ENCODE assay signal across 9 mouse cellular contexts in genomic region chr11:31713641-31714121, GRCm38 (mm10). TPM values are rescaled to one million over a fixed set of nuclear protein-coding genes. Genes with fewer than 3 reads are reported as not detected.
DNase-seq lines count a peak whose midpoint lies in the region; ATAC-seq and TF ChIP-seq lines count a peak whose summit lies in the region.
"Had no signal": no experiment of that assay in that cellular context is flagged by ENCODE, and none has a peak within 500 bp of the region (broad histone marks: within the 10 kb centered on the region; RNA-seq: fewer than 3 reads in every experiment).

No protein-coding gene starts in this region.

- no peak overlapping the region for H3K4me3 ChIP-seq in limb, embryonic 13.5 days
- H3K4me3 ChIP-seq in limb, embryonic 10.5 days: no peak overlapping the region
- H3K4me3 ChIP-seq in forebrain, embryonic 11.5 days (ENCODE audit: low read depth, low read length): no peak overlapping the region
- H3K4me3 ChIP-seq in heart, embryonic 13.5 days: no peak overlapping the region
- H3K4me3 ChIP-seq in kidney, postnatal 0 days (replicated peaks; ENCODE audit: low read depth, low read length): no peak overlapping the region
- H3K4me3 ChIP-seq in liver, embryonic 14.5 days (ENCODE audit: insufficient read depth in 1 of 2, low read depth in 2 of 2, low read length in 2 of 2): no peak overlapping the region
- H3K4me3 ChIP-seq: erythroblast, embryonic 14.5 days had no signal

- TF ChIP-seq CTCF in kidney, postnatal 0 days (IDR thresholded peaks at IDR 0.05; ENCODE audit: low read depth): peak; percentile 63
- TF ChIP-seq CTCF in liver, embryonic 14.5 days (IDR thresholded peaks at IDR 0.05; ENCODE audit: low read depth): peak; percentile 4; the same call in 1 of the 2 replicates

- H3K27ac ChIP-seq in limb, embryonic 13.5 days: no peak overlapping the region
- H3K27ac ChIP-seq in limb, embryonic 10.5 days: no peak overlapping the region
- H3K27ac ChIP-seq in forebrain, embryonic 11.5 days (ENCODE audit: low read depth, low read length): no peak overlapping the region
- H3K27ac ChIP-seq in heart, embryonic 13.5 days (replicated peaks): peak overlapping the region; percentile 83
- H3K27ac ChIP-seq in kidney, postnatal 0 days: no peak overlapping the region
- no peak overlapping the region for H3K27ac ChIP-seq in liver, embryonic 14.5 days

- H3K36me3 ChIP-seq in limb, embryonic 13.5 days: no peaks in the 10 kb centered on the region
- H3K36me3 ChIP-seq in limb, embryonic 10.5 days: no peaks in the 10 kb centered on the region
- H3K36me3 ChIP-seq in forebrain, embryonic 11.5 days (ENCODE audit: control insufficient read depth, insufficient read depth, low read length): no peaks in the 10 kb centered on the region
- no peaks in the 10 kb centered on the region for H3K36me3 ChIP-seq in heart, embryonic 13.5 days
- no peaks in the 10 kb centered on the region for H3K36me3 ChIP-seq in kidney, postnatal 0 days (ENCODE audit: insufficient read depth, low read length)
- H3K36me3 ChIP-seq in liver, embryonic 14.5 days (replicated peaks; ENCODE audit: control insufficient read depth, insufficient read depth, low read depth): no peaks in the 10 kb centered on the region

- no peak for TF ChIP-seq EP300 in liver, embryonic 14.5 days (IDR thresholded peaks at IDR 0.05; ENCODE audit: low read depth)

- H3K27me3 ChIP-seq in limb, embryonic 13.5 days: no peaks in the 10 kb centered on the region
- no peaks in the 10 kb centered on the region for H3K27me3 ChIP-seq in limb, embryonic 10.5 days (ENCODE audit: low read depth, poor library complexity, severe bottlenecking)
- H3K27me3 ChIP-seq in forebrain, embryonic 11.5 days (ENCODE audit: control insufficient read depth, insufficient read depth, low read length): no peaks in the 10 kb centered on the region
- 0 out of 2 replicates have a peak, but pooled peaks cover 4% of the 10 kb centered on the region for H3K27me3 ChIP-seq in heart, embryonic 13.5 days (replicated peaks)
- no peaks in the 10 kb centered on the region for H3K27me3 ChIP-seq in kidney, postnatal 0 days (ENCODE audit: insufficient read depth, low read length)
- no peaks in the 10 kb centered on the region for H3K27me3 ChIP-seq in liver, embryonic 14.5 days (ENCODE audit: control insufficient read depth, insufficient read depth, low read length)

- peak; percentile 74 for ATAC-seq in limb, embryonic 13.5 days (ENCODE audit: low FRiP score, low read depth)
- ATAC-seq in forebrain, embryonic 11.5 days (replicated peaks; ENCODE audit: low FRiP score): peak; percentile 51
- ATAC-seq in heart, embryonic 13.5 days (ENCODE audit: extremely low read depth, insufficient number of reproducible peaks, low FRiP score, low TSS enrichment): peak; percentile 62; the same call in 1 of the 2 replicates
- ATAC-seq in kidney, postnatal 0 days (replicated peaks; ENCODE audit: low FRiP score, low read depth): peak; percentile 86
- ATAC-seq in liver, embryonic 14.5 days (ENCODE audit: insufficient read depth): no peak

- DNase-seq in limb, embryonic 10.5 days (ENCODE audit: low spot score): no peak
- DNase-seq in forebrain, embryonic 11.5 days (ENCODE audit: low spot score): peak; percentile 57
- peak; percentile 59 for DNase-seq in kidney, postnatal 0 days (ENCODE audit: low spot score)
- DNase-seq in liver, embryonic 14.5 days (ENCODE audit: low read depth in 3 of 3, low spot score in 3 of 3): no peak
- peak; percentile 55 for DNase-seq in ovary, adult 18-20 months (ENCODE audit: low spot score)
- DNase-seq in urinary bladder, postnatal 36 days (ENCODE audit: low spot score in 2 of 2): peak; percentile 13 to 63

- H3K9ac ChIP-seq in limb, embryonic 13.5 days: no peak overlapping the region
- H3K9ac ChIP-seq in forebrain, embryonic 11.5 days (ENCODE audit: low read length): no peak overlapping the region; the same call in 1 of the 2 replicates
- peak overlapping the region; percentile 63 for H3K9ac ChIP-seq in heart, embryonic 13.5 days
- H3K9ac ChIP-seq in kidney, postnatal 0 days (ENCODE audit: low read depth, low read length): no peak overlapping the region
- no peak overlapping the region for H3K9ac ChIP-seq in liver, embryonic 14.5 days (replicated peaks)

- 67% methylated on average over 6 of the region's 6 CpGs for WGBS in limb, embryonic 13.5 days
- 89% methylated on average over 6 of the region's 6 CpGs for WGBS in limb, embryonic 10.5 days
- 86% methylated on average over 6 of the region's 6 CpGs for WGBS in forebrain, embryonic 11.5 days
- 33% methylated on average over 6 of the region's 6 CpGs for WGBS in heart, embryonic 13.5 days
- 54% methylated on average over 6 of the region's 6 CpGs for WGBS in kidney, postnatal 0 days
- 73% methylated on average over 6 of the region's 6 CpGs for whole genome bisulfite sequencing in liver, embryonic 14.5 days (ENCODE audit: insufficient replicate concordance)

- no peak overlapping the region for H3K4me2 ChIP-seq in limb, embryonic 13.5 days (replicated peaks)
- H3K4me2 ChIP-seq in forebrain, embryonic 11.5 days (ENCODE audit: low read depth, low read length, severe bottlenecking): no peak overlapping the region
- peak overlapping the region; percentile 24 for H3K4me2 ChIP-seq in heart, embryonic 13.5 days
- no peak overlapping the region for H3K4me2 ChIP-seq in kidney, postnatal 0 days (ENCODE audit: low read length)
- no peak overlapping the region for H3K4me2 ChIP-seq in liver, embryonic 14.5 days (ENCODE audit: low read depth)

- H3K9me3 ChIP-seq in limb, embryonic 13.5 days: no peaks in the 10 kb centered on the region
- H3K9me3 ChIP-seq in limb, embryonic 10.5 days (replicated peaks): no peaks in the 10 kb centered on the region
- no peaks in the 10 kb centered on the region for H3K9me3 ChIP-seq in forebrain, embryonic 11.5 days (ENCODE audit: control insufficient read depth, low read length)
- no peaks in the 10 kb centered on the region for H3K9me3 ChIP-seq in heart, embryonic 13.5 days
- no peaks in the 10 kb centered on the region for H3K9me3 ChIP-seq in kidney, postnatal 0 days (replicated peaks; ENCODE audit: low read length)
- no peaks in the 10 kb centered on the region for H3K9me3 ChIP-seq in liver, embryonic 14.5 days (ENCODE audit: control insufficient read depth, low read length)

- peaks cover 10% of the 10 kb centered on the region for H3K4me1 ChIP-seq in limb, embryonic 13.5 days
- no peaks in the 10 kb centered on the region for H3K4me1 ChIP-seq in limb, embryonic 10.5 days
- peaks cover 7% of the 10 kb centered on the region; the same call in 1 of the 2 replicates for H3K4me1 ChIP-seq in forebrain, embryonic 11.5 days (replicated peaks; ENCODE audit: control insufficient read depth, insufficient read depth, low read length)
- peaks cover 39% of the 10 kb centered on the region for H3K4me1 ChIP-seq in heart, embryonic 13.5 days
- no peaks in the 10 kb centered on the region; the same call in 1 of the 2 replicates for H3K4me1 ChIP-seq in kidney, postnatal 0 days (replicated peaks; ENCODE audit: insufficient read depth, low read length)
- no peaks in the 10 kb centered on the region for H3K4me1 ChIP-seq in liver, embryonic 14.5 days (replicated peaks; ENCODE audit: control insufficient read depth in 2 of 2, insufficient read depth in 2 of 2, low read length in 1 of 2)

RNA-seq across cellular contexts. Expression of gene Bod1, which starts 42.0 kb away (rescaled TPM):
- 108 and 109 TPM in 2 replicates for polyA plus RNA-seq in limb, embryonic 13.5 days (2015; fragmentation: Nextera tagmentation; extraction: Ambion mirVana)
- 108 and 118 TPM in 2 replicates for polyA plus RNA-seq in limb, embryonic 10.5 days (2016; fragmentation: Nextera tagmentation; extraction: Ambion mirVana)
- 141 and 157 TPM in 2 replicates for polyA plus RNA-seq in forebrain, embryonic 11.5 days (2014; fragmentation: Nextera tagmentation; extraction: Ambion mirVana)
- polyA plus RNA-seq in heart, embryonic 13.5 days (2015; fragmentation: Nextera tagmentation; extraction: Ambion mirVana): 68.0 and 75.9 TPM in 2 replicates
- 96.7 and 102 TPM in 2 replicates for polyA plus RNA-seq in kidney, postnatal 0 days (2015; fragmentation: Nextera tagmentation; extraction: Ambion mirVana)
- polyA plus RNA-seq in liver, embryonic 14.5 days (2012; rRNA removed): 10.7 and 12.9 TPM in 2 replicates
- polyA plus RNA-seq in liver, embryonic 14.5 days (2014; fragmentation: Nextera tagmentation; extraction: Ambion mirVana): 11.6 and 12.2 TPM in 2 replicates

Comparison
In these comparisons a context has a peak if more than half of its experiments do, and no peak if none do; other contexts are left out.
1. DNase-seq: peak in forebrain, embryonic 11.5 days (single experiment), kidney, postnatal 0 days (single experiment), ovary, adult 18-20 months (single experiment) and urinary bladder, postnatal 36 days (2 of 2); none in limb, embryonic 10.5 days (single experiment) and liver, embryonic 14.5 days (0 of 3).